Mouse (Mus musculus) liver, adult 2 months (tissue): ENCODE data around the gene Col2a1. TPM values are rescaled to one million over a fixed set of nuclear protein-coding genes. Genes with fewer than 3 reads are reported as not detected.

Source experiments
- DNase-seq: peaks from one replicate; pipeline ENCODE4 v3.0.0-alpha.2; 2011; ENCODE audit warnings: low read depth, low spot score; ENCODE audit errors: extremely low read depth
- H3K27ac ChIP-seq: fragments of 200-500 bp; replicated peaks from 2 replicates; pipeline ENCODE4 v1.5.1; 2012; ENCODE audit warnings: low read depth, mild to moderate bottlenecking, control low read depth, inconsistent platforms, low read length; ENCODE audit not compliant: insufficient read depth
- H3K27me3 ChIP-seq: fragments of 200-500 bp; 2 replicates; pipeline ENCODE4 v1.6.1; 2012; ENCODE audit warnings: mild to moderate bottlenecking, moderate library complexity, low read length, inconsistent platforms; ENCODE audit not compliant: control insufficient read depth, insufficient read depth
- H3K36me3 ChIP-seq: fragments of 200-500 bp; 2 replicates; pipeline ENCODE4 v1.6.1; 2012; ENCODE audit warnings: low read length, inconsistent platforms; ENCODE audit not compliant: control insufficient read depth, insufficient read depth
- H3K4me1 ChIP-seq: fragments of 200-500 bp; 2 replicates; pipeline ENCODE4 v1.6.1; 2011; ENCODE audit warnings: low read length; ENCODE audit not compliant: control insufficient read depth, insufficient read depth
- H3K4me3 ChIP-seq: fragments of 200-500 bp; 2 replicates; pipeline ENCODE4 v1.5.1; 2011; ENCODE audit warnings: low read depth, mild to moderate bottlenecking, control low read depth, low read length, moderate library complexity; ENCODE audit not compliant: insufficient read depth
- H3K79me2 ChIP-seq: fragments of 200-500 bp; 2 replicates; pipeline ENCODE4 v1.6.1; 2012; ENCODE audit warnings: inconsistent platforms, mild to moderate bottlenecking, low read length, moderate library complexity; ENCODE audit not compliant: control insufficient read depth, insufficient read depth
- H3K9ac ChIP-seq: fragments of 200-500 bp; 2 replicates; pipeline ENCODE4 v1.6.1; 2012; ENCODE audit warnings: low read depth, mild to moderate bottlenecking, control low read depth, inconsistent platforms, low read length
- CTCF ChIP-seq: fragments of 200-500 bp; IDR thresholded peaks from 2 replicates; pipeline ENCODE4 v1.5.1; 2011; ENCODE audit warnings: low read depth, low read length, control low read depth
- POLR2A ChIP-seq: fragments of 200-500 bp; IDR thresholded peaks from 2 replicates; pipeline ENCODE4 v1.6.1; 2011; ENCODE audit warnings: low read length, control low read depth; ENCODE audit not compliant: insufficient read depth; ENCODE audit errors: extremely low read depth
- WGBS: fragments of 180-500 bp; shearing (Covaris S2); methylation state at CpG from one replicate; pipeline ENCODE4 v1.1.7; 2018; 5-methylcytosine and 5-hydroxymethylcytosine counted together
- polyA plus RNA-seq: library from polyadenylated mRNA; depleted of rRNA; stranded (reverse); fragments of >200 nt; gene quantifications from 2 replicates; pipeline ENCODE4 v1.2.3, GENCODE M21; 2012
- total RNA-seq: library from RNA; depleted of rRNA; stranded (reverse); fragments of >200 nt; gene quantifications from 2 replicates; pipeline ENCODE4 v1.2.3, GENCODE M21; 2014

Gene Col2a1
- total and polyA plus RNA-seq, 2 experiments = not detected

DNA sequence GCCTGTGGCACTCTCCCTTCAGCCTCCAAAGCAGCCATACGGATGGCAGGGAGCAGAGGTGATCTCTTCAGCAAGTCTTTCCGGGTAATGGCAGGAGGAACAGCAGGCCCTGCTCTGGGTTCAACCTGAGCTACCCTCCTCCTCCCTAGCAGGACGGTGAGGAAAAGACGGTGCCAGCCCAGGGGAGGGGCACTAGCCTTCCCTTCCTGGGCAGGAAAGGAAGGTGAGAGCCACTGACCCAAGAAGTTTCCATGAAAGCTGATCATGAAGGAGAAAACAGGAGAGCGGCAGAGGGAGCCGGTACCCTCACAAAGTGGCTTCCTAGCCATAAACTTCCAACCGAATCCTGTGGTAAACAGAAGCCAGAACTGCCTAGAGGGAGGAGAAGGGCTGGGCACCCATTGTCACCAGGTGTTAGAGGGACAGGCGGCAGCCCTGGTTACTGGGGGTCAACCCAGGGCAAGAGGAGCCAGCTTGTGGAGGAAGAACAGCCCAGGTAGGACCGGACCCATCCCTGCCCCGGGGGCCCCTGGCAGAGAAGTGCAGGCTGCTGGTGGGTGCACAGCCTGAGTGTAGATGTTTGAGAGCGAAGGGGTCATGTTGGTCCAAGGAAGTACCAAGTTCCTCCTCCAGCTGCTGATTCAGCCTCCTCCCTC is 59.4 kb downstream of the Col2a1 start:
- no peak overlapping the region for H3K9ac ChIP-seq
- no peaks in the 10 kb centered on the region for H3K36me3 ChIP-seq
- H3K27me3 ChIP-seq = 0 out of 2 replicates have a peak, but pooled peaks cover 2% of the 10 kb centered on the region
- WGBS = 77% methylated on average over 11 of the region's 11 CpGs
- TF ChIP-seq POLR2A (no peak), CTCF (no peak)
- no peaks in the 10 kb centered on the region for H3K4me1 ChIP-seq
- no peak overlapping the region for H3K27ac ChIP-seq
- no peak for DNase-seq
- no peaks in the 10 kb centered on the region for H3K79me2 ChIP-seq
- H3K4me3 ChIP-seq = no peak overlapping the region

DNA sequence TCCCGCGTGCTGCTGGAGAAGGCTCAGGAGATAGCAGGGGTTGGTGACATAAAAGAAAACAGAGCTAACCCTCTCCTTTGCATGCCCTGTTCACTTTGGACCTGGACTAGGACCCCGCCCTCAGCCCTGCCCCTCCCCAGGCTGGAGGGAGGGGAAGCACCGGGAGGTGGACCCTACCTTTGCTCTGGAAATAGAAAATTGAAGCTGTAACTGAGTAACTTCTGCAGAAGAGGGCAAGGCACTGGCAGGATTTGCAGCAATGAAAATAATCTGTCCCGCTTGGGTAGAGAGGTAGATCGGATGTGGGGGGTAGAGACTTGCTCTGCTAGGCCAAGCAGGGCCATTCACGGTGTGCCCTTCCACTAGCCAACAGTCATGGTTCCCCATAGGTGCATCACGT is 61.1 kb downstream of the Col2a1 start:
- 86% methylated on average over 8 of the region's 8 CpGs for WGBS
- Histone ChIP-seq H3K4me3 (no peak overlapping the region), H3K27ac (no peak overlapping the region), H3K9ac (no peak overlapping the region), H3K4me1 (no peaks in the 10 kb centered on the region), H3K27me3 (0 out of 2 replicates have a peak, but pooled peaks cover 2% of the 10 kb centered on the region), H3K79me2 (no peaks in the 10 kb centered on the region), H3K36me3 (no peaks in the 10 kb centered on the region)
- no peak for TF ChIP-seq CTCF
- TF ChIP-seq POLR2A = no peak
- DNase-seq = no peak

DNA sequence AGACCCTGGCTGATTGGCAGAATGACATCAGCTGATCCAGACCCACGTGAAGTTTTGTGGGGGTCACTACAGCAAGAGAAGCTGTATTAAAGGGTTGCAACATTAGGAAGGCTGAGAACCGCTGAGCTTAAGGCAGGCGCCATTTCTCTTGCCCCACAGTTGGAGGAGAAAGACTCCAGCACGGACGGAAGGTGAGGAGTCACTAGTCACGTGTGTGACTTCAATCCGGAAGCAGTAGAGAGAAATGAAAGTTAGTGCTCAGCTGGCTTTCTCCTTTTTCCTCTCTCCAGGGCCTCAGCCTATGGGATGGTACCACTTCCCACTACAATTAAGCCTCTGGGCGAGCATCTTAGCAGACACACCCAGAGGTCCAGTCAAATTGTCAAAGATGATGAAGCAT is 62.0 kb downstream of the Col2a1 start:
- TF ChIP-seq POLR2A (no peak), CTCF (no peak)
- no peak for DNase-seq
- 87% methylated on average over 8 of the region's 8 CpGs for WGBS
- H3K4me3 ChIP-seq = no peak overlapping the region
- H3K36me3 ChIP-seq = no peaks in the 10 kb centered on the region
- H3K4me1 ChIP-seq = no peaks in the 10 kb centered on the region
- H3K79me2 ChIP-seq = no peaks in the 10 kb centered on the region
- H3K9ac ChIP-seq = no peak overlapping the region
- no peak overlapping the region for H3K27ac ChIP-seq
- H3K27me3 ChIP-seq = no peaks in the 10 kb centered on the region

DNA sequence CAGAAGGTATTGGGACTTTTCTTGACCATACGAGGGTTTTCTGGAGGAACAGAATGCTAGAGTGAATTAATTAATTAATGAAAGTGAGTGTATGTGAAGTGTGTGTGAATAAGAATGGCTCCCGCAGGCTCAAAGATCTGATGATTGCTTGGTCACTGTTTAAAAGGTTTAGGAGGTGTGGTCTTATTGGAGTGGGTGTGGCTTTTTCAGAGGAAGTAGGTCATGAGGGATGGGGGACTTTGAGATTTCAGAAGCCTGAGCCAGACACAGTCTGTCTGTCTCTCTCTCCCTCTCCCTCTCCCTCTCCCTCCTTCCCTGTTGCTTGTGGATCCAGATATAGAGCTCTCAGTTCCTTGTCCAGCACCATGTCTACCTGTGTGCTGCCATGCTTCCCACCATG is 63.2 kb downstream of the Col2a1 start:
- no peaks in the 10 kb centered on the region for H3K79me2 ChIP-seq
- H3K36me3 ChIP-seq = no peaks in the 10 kb centered on the region
- H3K4me1 ChIP-seq = no peaks in the 10 kb centered on the region
- no peak overlapping the region for H3K4me3 ChIP-seq
- H3K27ac ChIP-seq = no peak overlapping the region
- WGBS = 91% methylated on average over 2 of the region's 2 CpGs
- no peaks in the 10 kb centered on the region for H3K27me3 ChIP-seq
- no peak for DNase-seq
- no peak overlapping the region for H3K9ac ChIP-seq
- no peak for TF ChIP-seq POLR2A
- no peak for TF ChIP-seq CTCF

DNA sequence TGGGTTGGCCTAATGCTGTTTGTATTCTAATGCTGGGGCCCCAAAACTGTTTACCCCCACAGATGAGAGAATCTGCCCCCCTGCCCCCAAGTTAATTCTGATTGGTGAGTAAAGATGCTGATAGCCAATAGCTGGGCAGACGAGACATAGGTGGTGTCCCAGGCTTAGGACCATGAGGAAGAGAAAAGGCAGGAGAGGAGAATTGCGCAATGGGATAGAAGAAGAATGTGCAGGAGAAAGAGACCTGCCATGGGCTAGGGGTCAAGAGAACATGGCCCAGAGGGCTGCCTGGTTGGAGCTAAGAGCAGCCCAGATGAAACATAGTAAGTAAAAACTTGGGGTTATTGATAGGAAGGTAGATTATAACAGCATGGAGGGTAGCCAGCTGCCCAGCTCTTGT is 64.4 kb downstream of the Col2a1 start:
- no peak overlapping the region for H3K27ac ChIP-seq
- no peaks in the 10 kb centered on the region for H3K27me3 ChIP-seq
- no peak overlapping the region for H3K9ac ChIP-seq
- 83% methylated on average over 2 of the region's 2 CpGs for WGBS
- H3K4me3 ChIP-seq = no peak overlapping the region
- no peaks in the 10 kb centered on the region for H3K4me1 ChIP-seq
- TF ChIP-seq CTCF (no peak), POLR2A (no peak)
- H3K79me2 ChIP-seq = no peaks in the 10 kb centered on the region
- H3K36me3 ChIP-seq = no peaks in the 10 kb centered on the region
- no peak for DNase-seq

DNA sequence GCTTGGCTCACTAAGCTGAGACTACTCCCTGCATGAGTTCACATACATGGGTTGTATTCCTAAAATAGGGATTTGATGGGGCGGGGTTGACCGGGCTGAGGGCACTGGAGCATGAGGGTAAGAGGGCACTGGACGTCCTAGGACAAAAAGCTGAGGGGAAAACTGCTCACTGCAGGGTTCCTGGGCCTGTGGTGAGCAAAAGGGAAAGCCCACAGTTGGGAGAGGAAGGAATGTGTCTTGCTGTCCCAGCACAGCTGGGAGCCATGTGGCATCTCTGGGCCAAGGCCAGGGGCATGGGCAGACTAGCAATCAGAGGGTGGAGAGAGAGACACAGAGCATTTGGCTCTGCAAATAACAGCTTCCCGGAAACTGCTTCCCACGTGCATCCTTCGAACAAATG is 65.9 kb downstream of the Col2a1 start:
- no peaks in the 10 kb centered on the region for H3K4me1 ChIP-seq
- 77% methylated on average over 6 of the region's 6 CpGs for WGBS
- no peak overlapping the region for H3K27ac ChIP-seq
- no peaks in the 10 kb centered on the region for H3K27me3 ChIP-seq
- TF ChIP-seq CTCF = no peak
- no peak for TF ChIP-seq POLR2A
- no peak overlapping the region for H3K9ac ChIP-seq
- no peaks in the 10 kb centered on the region for H3K79me2 ChIP-seq
- DNase-seq = no peak
- H3K4me3 ChIP-seq = no peak overlapping the region
- no peaks in the 10 kb centered on the region for H3K36me3 ChIP-seq
